Mouse (Mus musculus) v-Abl transformed pro-B cells (cell line): ENCODE measurements around the gene Nr4a2.

Experiments used
- in situ Hi-C, 2 experiments: fragments of 400-800 bp; cut with MboI; formaldehyde crosslinking; loops; one replicate each; pipeline ENCODE4 v1.15.1; 2025; ENCODE audit not compliant: unreplicated experiment in 2 of 2

Gene Nr4a2

DNA sequence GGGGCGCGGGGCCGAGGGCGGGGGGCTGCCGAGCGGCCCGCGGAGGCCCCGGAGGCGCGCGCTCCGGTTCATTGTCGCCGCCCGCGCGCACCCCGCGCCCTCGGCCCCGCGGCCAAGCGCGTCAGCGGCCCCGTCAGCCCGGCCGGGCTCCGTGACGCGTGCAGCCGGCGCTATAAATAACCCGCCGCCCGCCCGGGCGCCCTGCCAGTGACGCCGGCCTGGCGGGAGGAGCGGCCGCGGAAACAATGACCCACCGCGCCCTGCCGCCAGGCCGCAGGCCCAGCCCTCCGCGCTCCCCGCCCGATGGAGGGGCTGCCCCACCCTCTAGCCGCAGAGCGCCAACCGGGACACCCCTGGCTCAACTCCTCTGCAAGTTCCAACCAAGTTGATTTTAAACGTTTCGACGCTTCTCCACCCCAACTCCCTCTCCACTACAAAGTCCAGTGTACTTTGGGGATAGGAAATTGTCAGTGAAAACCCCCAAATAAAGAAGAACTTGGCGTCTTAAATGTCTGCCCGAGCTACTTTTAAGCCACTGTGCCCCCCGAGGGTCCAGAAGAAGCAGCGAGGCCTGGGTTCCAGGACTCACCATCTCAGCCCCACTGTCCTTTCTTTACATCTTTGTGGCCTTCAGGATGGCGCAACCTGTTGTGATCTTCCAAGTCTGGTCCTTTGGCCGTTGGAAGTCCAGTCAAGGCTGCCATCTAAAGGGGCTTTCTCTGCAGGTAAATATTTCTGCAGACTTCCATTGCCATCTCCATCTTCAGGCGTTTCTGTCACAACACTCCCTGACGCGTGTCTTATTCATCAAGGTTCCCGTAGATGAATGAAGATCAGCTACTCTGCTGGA, at the start of gene Nr4a2:
Gene Nr4a2 (minus strand): TSS at position 13 of the 850 bp plus-strand sequence.
- in situ Hi-C loops: loop anchor here (5.0 to 25.0 kb wide), 4 partner anchors 58 to 1438 kb away; partner anchors contain the start of genes Gpd2 (in 2 of the 2), Acvr1 (in 1 of the 2) and Upp2 (in 1 of the 2)

DNA sequence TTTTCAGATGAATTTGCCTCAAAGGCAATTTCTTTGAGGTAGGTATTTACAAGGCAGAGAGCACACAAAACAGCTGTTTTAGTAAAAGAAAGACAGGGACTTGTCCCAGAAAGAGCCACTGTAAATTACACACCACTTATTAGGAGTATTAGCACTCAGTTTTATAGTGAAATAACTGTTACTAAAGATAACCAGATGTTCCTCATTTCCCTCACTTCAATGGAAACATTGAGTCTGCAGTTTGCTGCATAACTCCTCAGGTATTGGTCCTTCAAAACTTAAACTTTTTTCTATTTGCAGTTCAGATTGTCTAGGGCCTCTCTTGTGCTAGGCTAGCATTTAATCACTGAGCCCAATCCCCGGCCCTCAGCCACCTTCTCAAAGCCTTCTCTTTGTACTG, 41.6 kb upstream of the Nr4a2 start:
- in situ Hi-C loops: no loop called here

DNA sequence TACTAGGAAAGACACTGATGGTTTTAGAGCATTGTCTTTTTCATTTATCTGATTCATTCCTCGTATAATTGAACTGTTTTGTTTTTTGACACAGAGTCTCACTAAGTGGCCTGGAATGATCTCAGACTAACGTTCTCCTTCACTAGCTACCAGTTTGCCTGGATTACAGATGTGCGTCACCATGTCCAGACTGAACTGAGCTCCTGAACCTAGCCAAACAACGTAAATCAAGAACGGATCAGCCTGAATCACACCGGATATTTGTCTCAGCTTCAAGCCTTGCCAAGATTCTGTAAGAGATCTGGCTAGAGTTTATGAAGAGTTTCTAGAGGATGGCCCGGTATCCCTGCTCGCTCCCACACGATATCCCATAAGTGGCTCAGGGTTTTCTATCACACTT, 33.0 kb upstream of the Nr4a2 start:
- in situ Hi-C loops: no loop called here

DNA sequence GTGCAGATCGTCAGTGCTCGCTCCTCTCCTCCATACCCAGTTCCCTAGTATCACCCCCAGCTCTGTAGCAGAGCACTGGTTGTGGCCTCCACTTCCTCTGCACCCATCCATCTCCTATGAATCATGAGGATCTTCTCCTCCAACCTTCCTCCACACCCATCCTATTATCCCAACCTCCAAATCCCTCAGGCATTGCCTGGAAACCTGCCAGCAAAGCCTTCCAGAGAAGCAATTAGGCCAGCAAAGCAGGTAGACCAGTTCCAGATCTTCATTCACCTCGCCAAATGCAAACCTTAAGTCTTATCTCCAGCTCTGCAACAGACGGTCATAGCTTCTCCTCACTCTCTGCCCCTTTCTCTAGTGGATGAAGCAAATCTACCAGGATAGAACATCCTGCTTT, 26.0 kb upstream of the Nr4a2 start:
- in situ Hi-C loops: no loop called here

DNA sequence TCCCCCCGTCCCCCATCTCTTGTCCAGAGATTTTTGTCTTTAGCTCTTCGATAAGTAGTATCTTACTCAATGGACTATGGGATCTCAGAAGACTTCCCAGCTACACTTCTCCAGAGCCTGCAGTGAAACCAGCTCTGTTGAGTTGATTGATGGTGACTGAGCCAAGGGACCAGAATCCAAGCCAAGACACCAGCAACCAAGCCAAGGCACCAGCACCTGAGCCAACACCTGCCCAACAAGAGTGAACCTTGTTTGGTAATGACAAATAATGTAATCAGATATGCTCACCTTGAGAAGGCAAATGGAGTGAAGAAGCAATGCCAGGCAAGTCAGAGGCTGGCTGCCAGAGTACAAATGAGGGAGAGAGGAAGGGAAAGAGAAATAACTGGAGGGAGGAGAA, 24.4 kb upstream of the Nr4a2 start:
- in situ Hi-C loops: no loop called here

DNA sequence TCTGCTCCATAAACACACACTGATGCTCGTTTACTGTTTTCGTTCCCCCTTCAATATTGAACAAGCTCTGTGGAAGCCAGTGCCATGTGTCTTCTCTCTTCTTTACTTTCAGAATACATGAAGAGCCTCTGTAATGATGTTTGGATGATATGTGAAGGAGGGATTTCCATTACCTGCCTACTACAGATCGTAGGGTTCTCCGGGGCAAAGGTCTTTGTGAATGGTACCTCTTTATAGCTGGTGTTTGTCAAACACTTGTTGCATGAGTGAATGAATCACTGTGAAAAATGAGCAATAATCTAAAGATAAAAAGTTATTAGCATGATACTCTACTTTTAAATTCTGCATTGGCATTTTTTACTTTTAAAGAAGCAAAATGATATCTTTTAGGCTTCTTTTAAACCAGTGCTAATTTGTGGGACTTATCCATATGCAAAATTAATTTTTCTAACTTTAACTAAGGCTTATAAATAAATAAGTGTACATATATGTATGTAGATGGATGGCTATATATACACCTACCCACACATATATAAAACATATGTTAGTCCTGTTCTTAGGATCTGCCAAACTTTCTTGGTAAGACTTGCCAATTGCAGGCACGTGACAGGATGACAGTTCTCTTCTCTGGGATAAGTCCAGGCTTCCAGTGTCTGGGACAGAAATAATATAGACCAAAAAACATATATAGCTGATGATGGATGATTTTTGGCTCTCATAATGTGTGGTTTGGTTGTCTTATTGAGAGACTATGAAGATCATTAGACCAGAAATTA, 22.0 kb upstream of the Nr4a2 start:
- in situ Hi-C loops: no loop called here

DNA sequence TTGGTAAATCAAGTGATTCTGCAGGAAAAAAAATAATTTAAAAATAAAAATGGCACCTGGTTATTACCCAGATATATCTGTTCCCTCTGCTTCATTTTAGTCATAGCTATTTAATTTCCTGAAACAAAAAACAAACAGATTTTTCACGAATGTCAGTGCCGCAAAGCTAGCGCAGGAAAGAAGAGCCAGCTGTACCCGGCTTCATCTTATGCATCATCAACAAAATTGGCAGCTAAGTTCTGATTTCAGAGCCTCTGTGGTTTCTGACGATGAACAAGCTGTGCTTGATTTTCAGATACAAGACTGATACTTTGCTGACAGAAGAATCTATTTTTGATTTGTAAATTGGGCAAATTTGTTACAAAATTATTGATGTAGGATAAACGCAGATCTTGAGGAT, 14.8 kb upstream of the Nr4a2 start:
- in situ Hi-C loops: no loop called here

DNA sequence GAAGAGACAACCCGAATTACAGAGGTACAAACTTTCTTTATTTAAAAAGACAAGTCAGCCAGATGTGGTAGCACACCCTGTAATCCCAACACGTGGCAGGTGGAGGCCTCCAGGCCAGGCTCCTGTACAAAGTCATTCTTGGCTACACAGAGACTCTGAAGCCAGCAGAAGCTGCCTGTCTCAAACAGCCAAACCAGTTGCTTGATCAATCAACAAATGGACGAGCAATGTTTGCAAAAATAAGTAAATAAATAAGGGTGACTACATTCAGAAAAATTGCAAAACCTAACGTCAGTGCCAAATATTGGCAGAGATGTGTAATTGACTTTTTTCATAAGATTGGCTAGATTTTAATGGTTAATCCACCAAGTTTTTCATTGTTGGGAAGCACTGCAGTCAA, 3.7 kb upstream of the Nr4a2 start:
- in situ Hi-C loops: loop anchor here (10.0 kb wide), 1 partner anchor 107 kb away; the partner anchor contains the start of gene Gpd2 (in 2 of the 2)

DNA sequence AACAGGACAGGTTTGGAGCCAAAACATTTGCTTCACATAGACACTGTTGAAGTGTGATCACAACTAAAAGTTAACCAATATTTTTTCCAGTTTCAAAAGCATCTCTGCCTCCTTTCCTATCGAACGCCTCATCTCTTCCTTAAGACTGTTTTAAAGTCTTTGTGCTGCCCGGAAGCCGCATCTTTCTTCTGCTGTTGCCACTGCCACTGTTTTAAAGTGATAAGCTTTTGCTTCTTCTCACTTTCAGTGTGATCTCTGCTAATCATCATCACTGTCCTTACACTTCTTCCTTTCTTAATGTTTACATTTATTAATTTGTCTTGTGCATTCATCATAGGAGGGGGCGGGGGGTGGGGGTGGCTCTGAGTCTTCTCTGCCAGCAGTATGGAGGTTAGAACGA, 2.1 kb upstream of the Nr4a2 start:
- in situ Hi-C loops: loop anchor here (10.0 kb wide), 1 partner anchor 109 kb away; the partner anchor contains the start of gene Gpd2 (in 2 of the 2)

DNA sequence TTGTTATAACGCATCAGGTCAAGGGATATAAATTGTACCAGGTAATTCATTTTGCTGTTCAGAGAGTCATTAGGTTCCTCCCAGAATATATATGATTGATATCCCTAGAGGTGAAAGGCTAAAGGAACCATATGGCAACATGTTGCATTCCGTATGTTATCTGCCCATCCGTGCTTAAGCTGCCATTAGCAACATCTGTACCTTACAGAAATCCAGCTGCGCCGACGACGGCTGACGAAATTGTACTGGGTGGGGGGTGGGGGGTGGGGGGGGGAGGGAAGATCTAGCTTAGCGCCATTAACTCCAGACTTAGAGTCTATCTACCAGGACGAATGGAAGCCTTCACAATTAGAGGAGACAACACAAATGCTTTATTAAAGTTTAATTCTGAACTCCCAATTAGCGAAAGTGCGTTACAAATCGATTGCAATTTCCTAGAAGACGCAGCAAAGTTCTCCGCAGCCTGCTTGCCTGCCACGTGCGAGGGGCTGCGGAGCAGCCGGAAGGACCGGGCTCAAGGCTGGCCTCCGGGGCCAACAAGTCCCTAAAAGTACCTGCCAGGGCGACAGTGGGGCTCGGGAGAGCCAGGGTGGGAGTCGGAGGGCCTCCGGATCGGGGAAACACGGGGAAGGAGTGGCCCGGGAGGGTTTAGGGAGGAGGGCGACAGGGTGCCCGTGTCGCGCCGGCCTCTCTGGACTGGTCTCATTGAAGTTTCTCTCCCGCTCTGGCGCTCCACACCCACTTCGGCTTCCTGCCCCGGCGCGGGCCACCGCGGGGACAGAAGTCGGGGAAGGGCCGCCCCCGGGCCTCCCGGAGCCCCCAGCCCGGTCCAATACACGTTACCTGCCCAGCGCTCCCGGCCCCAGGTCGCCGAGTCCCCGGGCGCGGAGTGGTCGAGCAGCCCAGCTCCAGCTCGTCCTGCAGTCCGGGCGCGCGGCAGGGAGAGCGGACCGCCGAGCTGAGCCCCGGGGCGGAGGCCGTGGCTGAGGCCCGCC, 520 bp downstream of the Nr4a2 start:
- in situ Hi-C loops: loop anchor here (5.0 to 25.0 kb wide), 4 partner anchors 59 to 1439 kb away; partner anchors contain the start of genes Gpd2 (in 2 of the 2), Acvr1 (in 1 of the 2) and Upp2 (in 1 of the 2)

DNA sequence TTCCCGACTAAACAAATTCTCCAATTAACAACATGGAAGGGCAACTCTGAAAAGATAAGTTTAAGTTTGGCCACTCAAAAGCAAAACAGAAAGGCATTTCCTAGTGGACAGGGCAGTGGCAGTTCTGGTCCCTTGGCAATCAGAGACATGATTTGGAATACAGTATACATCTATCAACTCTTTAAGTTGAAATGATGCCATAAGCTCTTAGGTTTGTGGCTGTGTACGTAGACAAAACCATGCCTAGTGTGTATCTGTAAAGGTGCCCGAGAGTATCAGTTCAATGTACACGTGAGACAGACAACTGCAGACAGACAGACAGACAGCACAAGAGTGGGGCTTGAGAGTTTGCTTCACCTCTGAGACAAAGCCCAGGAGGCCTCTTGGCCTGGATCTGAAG, 2.7 kb downstream of the Nr4a2 start:
- in situ Hi-C loops: loop anchor here (5.0 to 25.0 kb wide), 4 partner anchors 61 to 1441 kb away; partner anchors contain the start of genes Gpd2 (in 2 of the 2), Acvr1 (in 1 of the 2) and Upp2 (in 1 of the 2)

DNA sequence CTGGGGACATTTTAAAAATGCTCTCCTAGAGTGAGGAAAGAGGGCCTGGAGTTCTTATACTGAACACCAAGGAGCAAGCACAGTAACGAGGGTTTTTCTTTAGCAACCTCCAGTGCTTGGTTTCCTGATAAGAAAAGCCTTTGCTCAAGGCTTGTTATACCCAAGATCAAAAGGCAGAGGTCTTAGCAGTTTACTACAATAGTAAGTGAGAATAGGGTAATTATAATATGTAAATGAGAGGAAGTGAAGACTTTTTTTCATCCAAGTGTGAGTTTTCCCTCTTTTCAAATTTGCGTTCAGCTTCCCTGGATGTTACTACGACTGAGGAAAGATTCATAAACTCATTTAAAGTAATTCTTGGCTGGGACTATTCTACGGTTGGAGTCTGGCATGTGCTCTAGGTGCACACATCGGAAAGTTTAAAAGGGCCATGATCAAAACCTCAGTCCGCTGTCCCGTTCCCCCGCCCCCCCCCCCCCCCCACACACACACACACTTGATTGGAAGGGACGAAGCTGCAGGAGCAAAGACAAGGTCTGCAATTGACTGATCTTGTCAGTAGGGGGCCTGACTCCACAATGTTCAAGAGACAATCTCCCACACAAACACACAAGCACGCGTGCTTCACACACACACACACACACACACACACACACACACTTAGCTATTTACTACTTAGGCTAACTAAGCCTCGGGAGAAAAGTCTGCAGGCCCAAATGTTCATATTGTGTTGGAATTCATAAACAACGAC, 6.4 kb downstream of the Nr4a2 start:
- in situ Hi-C loops: loop anchor here (5.0 to 25.0 kb wide), 5 partner anchors 197 to 1445 kb away; partner anchors contain the start of genes Acvr1 (in 1 of the 2) and Upp2 (in 1 of the 2)

DNA sequence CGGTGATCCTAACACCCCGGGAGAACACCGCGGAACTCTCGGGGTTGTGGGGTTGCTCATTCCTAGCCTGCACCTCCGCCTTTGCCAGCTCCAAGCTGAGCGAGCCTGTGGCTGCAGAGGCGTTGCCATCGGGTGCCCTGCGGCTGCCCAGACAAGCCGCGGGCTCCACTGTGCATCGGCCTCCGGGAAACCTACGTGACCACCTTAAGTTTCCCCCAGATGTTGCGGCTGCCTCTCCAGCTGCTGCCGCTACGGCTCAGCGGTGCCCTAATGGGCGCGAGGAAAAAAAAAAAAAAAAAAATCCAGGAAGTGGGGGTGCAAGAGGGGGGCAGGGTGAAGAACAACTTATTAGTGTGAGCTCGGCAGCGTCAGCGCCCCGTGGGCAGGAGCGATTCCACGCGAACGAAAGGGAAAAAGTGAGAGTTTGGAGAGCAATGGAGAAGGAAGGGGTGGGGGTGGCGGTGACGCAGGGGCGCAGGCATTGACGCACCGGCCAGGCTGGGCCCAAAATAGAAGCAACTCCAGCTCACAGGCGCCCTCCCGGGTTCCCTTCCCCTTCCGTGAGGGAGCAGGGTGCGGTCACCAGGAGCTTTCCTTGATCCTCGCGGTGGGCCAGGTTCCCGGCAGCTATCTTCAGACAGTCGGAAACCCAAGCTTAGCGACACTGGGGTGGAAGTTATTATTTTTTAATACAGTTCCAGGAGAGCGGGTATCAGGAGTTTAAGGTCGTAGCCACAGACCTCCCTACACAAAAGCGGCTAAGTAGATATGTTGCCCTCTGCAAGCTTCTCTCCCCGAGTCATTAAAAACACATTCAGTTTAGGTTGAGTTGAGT, 7.2 kb downstream of the Nr4a2 start:
- in situ Hi-C loops: loop anchor here (5.0 to 25.0 kb wide), 5 partner anchors 198 to 1446 kb away; partner anchors contain the start of genes Acvr1 (in 1 of the 2) and Upp2 (in 1 of the 2)

DNA sequence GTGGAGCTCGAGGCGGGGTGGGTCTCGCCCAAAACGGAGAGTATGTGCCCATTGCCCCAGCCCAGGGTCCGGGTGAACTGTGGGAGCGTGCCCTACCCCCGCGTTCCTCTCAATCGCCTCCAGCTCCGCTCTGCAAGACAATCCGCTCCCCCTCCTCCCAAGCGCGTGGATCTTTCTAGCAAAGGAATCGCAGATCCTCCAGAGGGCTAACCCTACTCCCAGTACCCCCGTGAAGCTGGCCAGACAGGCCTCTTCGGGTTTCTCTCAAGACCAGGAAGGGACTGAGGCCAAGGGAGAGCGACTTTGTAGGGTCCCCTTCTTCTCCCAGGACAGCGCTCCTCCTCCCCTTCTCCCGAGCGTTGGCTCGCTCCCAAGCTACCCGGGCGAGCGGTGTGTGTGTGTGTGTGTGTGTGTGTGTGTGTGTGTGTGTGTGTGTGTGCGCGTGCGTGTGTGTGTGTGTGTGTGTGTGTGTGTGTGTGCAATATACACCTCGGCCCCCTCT, 7.9 kb downstream of the Nr4a2 start:
- in situ Hi-C loops: loop anchor here (5.0 to 25.0 kb wide), 5 partner anchors 199 to 1446 kb away; partner anchors contain the start of genes Acvr1 (in 1 of the 2) and Upp2 (in 1 of the 2)

DNA sequence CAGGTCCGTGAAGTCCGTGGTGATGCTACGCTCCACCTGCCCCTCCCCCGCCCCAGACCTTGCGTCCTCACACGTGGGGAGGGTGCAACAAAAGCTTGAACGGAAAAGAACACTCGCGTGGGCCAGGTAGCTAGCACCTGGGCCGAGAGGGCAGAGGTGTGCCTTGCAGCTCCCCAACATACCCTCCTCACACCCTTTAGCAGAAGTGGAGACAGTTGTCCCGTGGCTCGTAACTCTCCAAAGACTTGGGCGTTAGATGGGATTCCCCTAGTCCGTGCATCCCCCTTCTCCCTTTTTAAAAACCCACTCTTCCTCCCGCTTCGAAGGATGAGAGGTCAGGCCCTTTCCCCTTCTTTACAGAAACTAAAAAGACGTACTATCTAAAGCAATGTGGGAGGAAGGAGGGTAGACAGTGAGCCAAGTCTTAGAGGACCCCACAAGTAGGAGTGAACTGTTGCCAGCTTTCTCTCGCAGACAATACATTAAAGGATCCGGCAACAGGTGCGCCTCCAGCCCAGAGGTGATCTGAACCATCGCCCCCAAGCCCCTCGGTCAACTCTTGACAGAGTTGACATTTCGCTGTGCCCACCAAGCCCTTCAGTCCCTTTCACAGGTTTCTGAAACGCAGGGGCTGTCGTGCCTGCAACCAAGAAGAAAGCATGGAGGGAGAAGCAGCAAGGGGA, 8.5 kb downstream of the Nr4a2 start:
- in situ Hi-C loops: loop anchor here (5.0 to 25.0 kb wide), 5 partner anchors 199 to 1447 kb away; partner anchors contain the start of genes Acvr1 (in 1 of the 2) and Upp2 (in 1 of the 2)

DNA sequence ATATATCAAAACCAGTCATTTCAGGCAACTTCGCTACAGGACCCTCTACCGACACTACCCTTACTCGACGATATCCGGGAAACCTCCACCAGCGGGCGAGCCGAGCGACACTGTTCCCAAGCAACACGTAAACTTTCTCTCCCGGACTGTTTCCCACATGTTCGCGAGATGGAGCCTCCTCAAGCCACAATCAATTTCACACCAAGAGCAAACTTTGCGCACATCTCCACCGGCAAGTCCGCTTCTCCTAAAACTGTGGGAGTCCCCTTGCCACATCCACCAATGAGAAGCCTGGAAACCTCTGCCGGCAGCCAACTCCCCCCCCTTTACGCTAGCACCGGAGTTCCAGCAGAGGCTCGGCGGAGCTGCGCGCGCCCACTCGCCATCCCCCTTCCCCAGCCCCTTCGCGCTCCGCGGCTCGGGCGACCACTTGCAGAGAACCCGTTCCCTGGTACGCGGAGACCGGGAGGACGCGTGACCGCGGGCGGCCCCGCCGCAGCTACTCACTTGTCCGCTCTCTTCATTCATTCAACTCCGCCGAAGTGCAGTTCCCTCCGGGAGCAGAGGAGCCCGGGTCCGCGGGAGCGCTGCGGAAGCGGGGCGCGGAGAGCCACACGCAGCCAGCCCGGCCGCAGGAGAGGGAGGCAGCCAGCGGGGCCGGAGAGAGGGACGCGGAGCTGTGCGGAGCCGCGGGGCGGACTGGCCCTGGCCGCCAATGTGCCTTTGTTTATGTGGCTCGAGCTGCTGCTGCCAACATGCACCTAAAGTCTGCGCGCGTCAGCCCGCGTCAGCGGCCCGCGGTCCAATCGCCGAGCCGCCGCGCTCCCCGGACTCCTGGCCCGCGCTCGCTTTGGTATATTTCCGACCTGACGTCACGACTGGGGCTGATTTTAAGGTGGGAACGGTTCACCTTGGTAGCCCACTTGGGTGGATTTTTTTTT, 9.3 kb downstream of the Nr4a2 start:
- in situ Hi-C loops: loop anchor here (5.0 to 25.0 kb wide), 5 partner anchors 200 to 1448 kb away; partner anchors contain the start of genes Acvr1 (in 1 of the 2) and Upp2 (in 1 of the 2)
